Mouse (Mus musculus) kidney, embryonic 14.5 days (tissue): ENCODE data around the gene Cyfip2. TPM values are rescaled to one million over a fixed set of nuclear protein-coding genes. Genes with fewer than 3 reads are reported as not detected.

Experiments used
- ATAC-seq: fragments of 200-750 bp; cut with Nextera tagmentation; 2 replicates; pipeline ENCODE4 v1.8.0; 2017; ENCODE audit warnings: moderate number of reproducible peaks, mild to moderate bottlenecking, moderate TSS enrichment, moderate library complexity; ENCODE audit not compliant: low FRiP score, low TSS enrichment
- H3K27ac ChIP-seq: fragments of 300-500 bp; sonication (generic); 2 replicates; pipeline ENCODE4 v1.5.1; 2014; ENCODE audit warnings: low read depth, mild to moderate bottlenecking, low read length, moderate library complexity, mixed read lengths
- H3K27me3 ChIP-seq: fragments of 300-500 bp; sonication (generic); 2 replicates; pipeline ENCODE4 v1.6.1; 2014; ENCODE audit warnings: mild to moderate bottlenecking, low read length; ENCODE audit not compliant: control insufficient read depth, insufficient read depth
- H3K36me3 ChIP-seq: fragments of 300-500 bp; sonication (generic); 2 replicates; pipeline ENCODE4 v1.6.1; 2014; ENCODE audit warnings: low read length, mixed read lengths; ENCODE audit not compliant: control insufficient read depth, insufficient read depth
- H3K4me1 ChIP-seq: fragments of 300-500 bp; sonication (generic); 2 replicates; pipeline ENCODE4 v1.6.1; 2014; ENCODE audit warnings: low read length, mixed read lengths; ENCODE audit not compliant: control insufficient read depth, insufficient read depth
- H3K4me2 ChIP-seq: fragments of 300-500 bp; sonication (generic); replicated peaks from 2 replicates; pipeline ENCODE4 v1.6.1; 2014; ENCODE audit warnings: low read depth, mild to moderate bottlenecking, low read length
- H3K4me3 ChIP-seq: fragments of 300-500 bp; sonication (generic); 2 replicates; pipeline ENCODE4 v1.5.1; 2014; ENCODE audit warnings: mild to moderate bottlenecking, low read length
- H3K9ac ChIP-seq: fragments of 300-500 bp; sonication (generic); 2 replicates; pipeline ENCODE4 v1.6.1; 2014; ENCODE audit warnings: low read depth, mild to moderate bottlenecking, low read length, moderate library complexity
- H3K9me3 ChIP-seq: fragments of 300-500 bp; sonication (generic); 2 replicates; pipeline ENCODE4 v1.6.1; 2016; ENCODE audit warnings: low read length; ENCODE audit not compliant: control insufficient read depth
- WGBS: fragments of 180-500 bp; shearing (Covaris S2); extraction: QIAGEN DNeasy Blood & Tissue Kit; methylation state at CpG from one replicate; pipeline ENCODE4 v1.1.7; 2014; 5-methylcytosine and 5-hydroxymethylcytosine counted together
- polyA plus RNA-seq: library from polyadenylated mRNA; unstranded; fragments of >200 nt; fragmentation: Nextera tagmentation; extraction: Ambion mirVana; gene quantifications from 2 replicates; pipeline ENCODE4 v1.2.1, GENCODE M21; 2014

Cyfip2 gene
- polyA plus RNA-seq, 1 experiment from 2014 or later, result 19.2 TPM

DNA sequence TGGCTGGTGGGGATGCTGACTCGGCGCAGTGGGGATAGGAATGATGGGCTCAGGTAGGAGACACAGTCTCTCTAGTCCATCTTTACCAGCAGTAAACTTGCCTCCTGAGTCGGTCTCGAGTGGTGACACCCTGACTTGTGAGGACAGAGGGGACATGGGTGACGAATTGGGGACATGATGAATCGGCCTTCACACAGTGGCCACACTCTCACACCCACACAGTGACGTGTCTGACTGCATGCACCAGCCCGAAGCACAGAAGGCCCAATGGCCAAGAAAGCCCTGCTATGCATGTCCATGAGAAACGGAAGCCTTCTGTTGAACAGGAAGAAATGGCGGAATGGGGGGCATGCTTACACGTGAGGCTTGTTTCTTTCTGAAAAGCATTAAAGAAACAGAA, 49.4 kb downstream of the Cyfip2 start:
- Histone ChIP-seq H3K27ac (no peak overlapping the region), H3K4me2 (no peak overlapping the region), H3K4me3 (no peak overlapping the region), H3K9me3 (no peaks in the 10 kb centered on the region), H3K27me3 (no peaks in the 10 kb centered on the region), H3K9ac (no peak overlapping the region), H3K36me3 (no peaks in the 10 kb centered on the region), H3K4me1 (no peaks in the 10 kb centered on the region)
- WGBS, result 87% methylated on average over 11 of the region's 11 CpGs
- no peak for ATAC-seq

DNA sequence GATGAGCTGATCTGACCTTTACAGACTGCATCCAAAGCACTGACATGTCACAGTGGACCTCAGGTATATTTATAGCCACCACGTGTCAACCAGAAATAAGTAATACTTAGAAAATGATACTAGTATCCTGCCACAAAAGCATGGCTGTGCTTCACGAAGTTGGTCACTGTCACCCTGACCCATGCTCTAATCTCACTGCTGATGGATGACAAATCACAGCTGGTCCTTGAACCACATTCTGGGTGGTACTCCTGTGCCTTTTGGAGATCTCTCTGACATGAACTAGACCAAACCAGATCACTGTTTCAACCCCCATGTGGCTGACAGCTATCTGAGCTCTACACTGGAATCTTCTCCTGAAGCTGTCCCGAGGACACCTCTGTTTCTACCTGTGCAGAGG, 49.8 kb downstream of the Cyfip2 start:
- WGBS, result 60% methylated on average over 3 of the region's 3 CpGs
- no peak for ATAC-seq
- Histone ChIP-seq H3K4me2 (no peak overlapping the region), H3K4me3 (no peak overlapping the region), H3K9me3 (no peaks in the 10 kb centered on the region), H3K36me3 (no peaks in the 10 kb centered on the region), H3K9ac (no peak overlapping the region), H3K27ac (no peak overlapping the region), H3K4me1 (no peaks in the 10 kb centered on the region), H3K27me3 (no peaks in the 10 kb centered on the region)

DNA sequence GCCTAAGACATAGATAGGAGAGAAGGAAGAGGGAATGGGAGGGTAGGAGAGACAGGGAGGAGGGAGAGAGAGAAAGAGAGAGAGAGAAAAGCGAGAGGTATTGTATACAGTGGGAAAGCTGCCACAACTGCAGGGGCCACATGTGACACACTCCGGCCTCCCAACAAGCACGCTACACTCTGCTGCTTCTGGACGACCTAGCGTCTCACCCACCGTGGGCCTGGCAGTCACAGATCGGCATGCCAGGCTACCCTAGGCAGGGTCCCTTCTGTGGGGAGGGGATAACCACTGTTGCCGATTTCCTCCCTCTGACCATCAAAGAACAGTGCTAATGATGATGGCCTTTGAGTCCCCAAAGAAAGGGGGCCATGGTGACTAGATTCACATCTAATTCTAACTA, 53.9 kb downstream of the Cyfip2 start:
- ATAC-seq, result no peak
- Histone ChIP-seq H3K9me3 (no peaks in the 10 kb centered on the region; the same call in 1 of the 2 replicates), H3K9ac (no peak overlapping the region), H3K36me3 (no peaks in the 10 kb centered on the region; the same call in 1 of the 2 replicates), H3K27me3 (no peaks in the 10 kb centered on the region), H3K4me1 (no peaks in the 10 kb centered on the region), H3K27ac (no peak overlapping the region), H3K4me3 (no peak overlapping the region), H3K4me2 (no peak overlapping the region)
- WGBS, result 93% methylated on average over 8 of the region's 8 CpGs

DNA sequence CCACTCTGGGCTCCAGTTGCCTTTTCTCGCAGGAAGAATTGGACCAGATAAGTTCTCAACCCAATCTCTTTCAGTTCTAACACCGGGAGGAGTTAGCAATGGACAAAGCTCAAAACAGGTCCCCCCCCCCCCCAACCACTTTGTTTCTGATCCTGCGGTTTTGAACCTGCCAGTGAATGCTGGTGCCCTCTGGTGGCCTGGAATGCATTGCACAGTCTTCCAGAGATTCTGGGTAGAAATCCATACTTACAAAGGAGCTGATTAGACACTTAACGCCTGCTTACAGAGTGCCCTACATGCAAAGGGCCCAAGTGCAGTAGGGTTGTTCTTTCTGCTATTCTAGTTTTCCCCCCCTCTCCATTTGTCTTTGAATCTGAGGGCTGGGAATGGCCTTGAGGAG, 54.5 kb downstream of the Cyfip2 start:
- Histone ChIP-seq H3K4me2 (no peak overlapping the region), H3K27me3 (no peaks in the 10 kb centered on the region), H3K9ac (no peak overlapping the region), H3K27ac (no peak overlapping the region), H3K9me3 (no peaks in the 10 kb centered on the region; the same call in 1 of the 2 replicates), H3K4me3 (no peak overlapping the region), H3K4me1 (no peaks in the 10 kb centered on the region), H3K36me3 (no peaks in the 10 kb centered on the region; the same call in 1 of the 2 replicates)
- WGBS, result 79% methylated on average over 4 of the region's 4 CpGs
- ATAC-seq, result no peak

DNA sequence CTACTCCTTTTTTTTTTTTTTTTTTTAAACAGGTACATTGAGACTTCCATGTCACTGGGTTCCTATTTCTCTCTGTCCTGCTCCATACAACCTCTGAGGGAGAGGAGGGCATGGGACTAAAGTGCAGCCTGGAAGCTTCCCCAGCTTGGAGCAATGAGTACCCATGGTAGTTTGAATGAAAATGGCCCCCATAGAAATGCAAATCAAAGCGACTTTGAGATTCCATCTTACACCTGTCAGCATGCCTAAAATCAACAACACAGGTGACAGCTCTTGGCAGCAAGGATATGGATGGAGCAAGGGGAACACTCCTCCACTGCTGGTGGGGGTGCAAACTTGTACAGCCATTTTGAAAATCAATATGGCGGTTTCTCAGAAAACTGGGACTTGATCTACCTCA, 57.4 kb downstream of the Cyfip2 start:
- H3K4me3 ChIP-seq, result no peak overlapping the region
- H3K9me3 ChIP-seq, result no peaks in the 10 kb centered on the region; the same call in 1 of the 2 replicates
- WGBS, result 88% methylated on average over 2 of the region's 2 CpGs
- ATAC-seq, result no peak
- no peak overlapping the region for H3K27ac ChIP-seq
- H3K27me3 ChIP-seq, result no peaks in the 10 kb centered on the region
- H3K9ac ChIP-seq, result no peak overlapping the region
- H3K4me2 ChIP-seq, result no peak overlapping the region
- H3K4me1 ChIP-seq, result no peaks in the 10 kb centered on the region
- no peaks in the 10 kb centered on the region; the same call in 1 of the 2 replicates for H3K36me3 ChIP-seq

DNA sequence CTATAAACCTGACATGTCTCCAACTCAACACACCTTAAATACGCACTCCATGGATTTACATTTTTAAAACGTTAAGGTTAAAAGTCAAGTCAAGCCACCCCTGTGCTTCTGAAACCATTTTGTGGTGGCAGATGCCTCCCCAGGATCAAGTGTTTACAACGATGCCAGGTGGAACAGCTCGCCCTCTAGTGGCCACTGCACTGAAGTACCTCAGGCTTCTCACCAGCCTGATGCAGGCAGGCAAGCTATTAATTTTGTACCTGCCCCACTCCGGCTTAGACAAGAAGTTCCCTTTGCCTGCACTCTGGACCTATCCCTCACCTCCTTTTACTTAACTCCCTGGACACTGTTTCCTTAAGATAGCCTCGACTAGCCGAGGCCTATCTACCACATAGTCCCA, 60.7 kb downstream of the Cyfip2 start:
- Histone ChIP-seq H3K4me2 (no peak overlapping the region), H3K4me3 (no peak overlapping the region), H3K27ac (no peak overlapping the region), H3K9ac (no peak overlapping the region), H3K4me1 (no peaks in the 10 kb centered on the region), H3K9me3 (no peaks in the 10 kb centered on the region; the same call in 1 of the 2 replicates), H3K27me3 (no peaks in the 10 kb centered on the region), H3K36me3 (no peaks in the 10 kb centered on the region; the same call in 1 of the 2 replicates)
- WGBS, result 30% methylated on average over 7 of the region's 7 CpGs
- ATAC-seq, result peak; percentile 66; the same call in 1 of the 2 replicates

DNA sequence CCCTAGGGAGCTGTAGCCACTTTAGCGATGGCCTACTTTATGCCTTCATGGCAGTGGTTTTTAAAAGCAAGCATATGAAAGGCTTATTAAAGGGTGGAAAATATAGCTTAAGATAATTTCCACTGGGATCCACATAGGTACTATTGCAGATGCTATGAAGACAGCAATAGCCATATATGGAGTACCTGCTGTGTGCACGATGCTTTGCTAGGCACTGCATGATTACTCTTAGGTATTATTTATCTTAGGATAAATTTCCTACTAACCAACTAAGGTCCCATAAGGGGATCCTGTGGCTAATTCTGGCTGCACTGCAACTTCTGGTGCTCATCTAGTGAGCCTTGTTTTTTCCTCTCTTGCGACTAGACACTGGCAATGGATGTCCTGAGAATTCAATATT, 64.3 kb downstream of the Cyfip2 start:
- no peak overlapping the region for H3K27ac ChIP-seq
- ATAC-seq, result no peak
- no peaks in the 10 kb centered on the region for H3K27me3 ChIP-seq
- no peak overlapping the region for H3K4me3 ChIP-seq
- H3K9ac ChIP-seq, result no peak overlapping the region
- no peaks in the 10 kb centered on the region for H3K9me3 ChIP-seq
- 90% methylated on average over 3 of the region's 3 CpGs for WGBS
- H3K4me2 ChIP-seq, result no peak overlapping the region
- no peaks in the 10 kb centered on the region; the same call in 1 of the 2 replicates for H3K36me3 ChIP-seq
- H3K4me1 ChIP-seq, result no peaks in the 10 kb centered on the region

DNA sequence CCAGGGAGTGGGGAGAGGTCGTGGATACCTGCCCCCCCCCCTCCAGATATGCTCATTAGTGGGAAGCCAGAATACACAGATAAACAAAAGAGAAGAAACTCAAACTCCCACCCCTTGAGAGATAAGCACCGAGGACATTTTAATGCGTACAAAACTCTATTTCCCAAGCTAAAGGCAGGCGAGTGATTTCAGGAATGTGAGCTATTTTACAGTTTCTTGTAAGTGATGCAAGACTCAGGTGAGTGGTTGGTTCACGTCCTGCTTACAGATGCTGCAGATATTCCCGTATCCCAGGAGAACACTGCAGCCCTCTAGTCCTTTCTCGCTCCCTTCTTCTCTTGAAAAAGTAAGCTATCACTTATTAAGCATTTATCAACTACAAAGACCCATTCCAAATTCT, 66.3 kb downstream of the Cyfip2 start:
- H3K36me3 ChIP-seq, result no peaks in the 10 kb centered on the region; the same call in 1 of the 2 replicates
- no peak overlapping the region for H3K4me3 ChIP-seq
- no peak overlapping the region for H3K27ac ChIP-seq
- H3K9ac ChIP-seq, result no peak overlapping the region
- H3K27me3 ChIP-seq, result no peaks in the 10 kb centered on the region
- H3K4me1 ChIP-seq, result no peaks in the 10 kb centered on the region
- 75% methylated on average over 7 of the region's 7 CpGs for WGBS
- H3K4me2 ChIP-seq, result no peak overlapping the region
- ATAC-seq, result no peak
- no peaks in the 10 kb centered on the region for H3K9me3 ChIP-seq

DNA sequence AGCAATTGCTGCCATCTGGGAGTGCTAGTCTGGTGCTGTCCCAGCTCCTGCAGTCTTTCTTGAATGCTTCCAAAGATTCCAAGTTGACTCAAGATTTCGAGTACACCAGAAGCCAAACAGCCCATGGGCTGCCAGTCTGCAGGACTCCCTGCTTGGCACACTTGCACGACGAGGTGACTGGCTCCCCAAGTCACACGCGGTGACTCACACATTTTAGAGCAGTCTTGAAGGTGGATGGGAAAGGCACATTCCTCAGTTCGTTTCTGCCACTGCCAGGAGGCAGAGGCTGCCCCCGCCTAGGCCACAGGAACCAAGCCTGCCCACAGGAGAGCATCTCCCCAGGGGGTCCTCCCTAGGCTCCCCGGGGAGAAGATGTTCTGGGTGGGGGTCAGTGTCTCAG, 66.7 kb downstream of the Cyfip2 start:
- H3K36me3 ChIP-seq, result no peaks in the 10 kb centered on the region; the same call in 1 of the 2 replicates
- no peak for ATAC-seq
- H3K27ac ChIP-seq, result no peak overlapping the region
- 86% methylated on average over 8 of the region's 8 CpGs for WGBS
- no peaks in the 10 kb centered on the region for H3K27me3 ChIP-seq
- H3K4me2 ChIP-seq, result no peak overlapping the region
- H3K4me1 ChIP-seq, result no peaks in the 10 kb centered on the region
- H3K9me3 ChIP-seq, result no peaks in the 10 kb centered on the region
- no peak overlapping the region for H3K9ac ChIP-seq
- H3K4me3 ChIP-seq, result no peak overlapping the region
